Mouse (Mus musculus) liver, adult 2 months (tissue): ENCODE data around the gene Lrriq4. TPM values are rescaled to one million over a fixed set of nuclear protein-coding genes. Genes with fewer than 3 reads are reported as not detected.

ENCODE experiments used
- DNase-seq: peaks from one replicate; pipeline ENCODE4 v3.0.0-alpha.2; 2011; ENCODE audit warnings: low read depth, low spot score; ENCODE audit errors: extremely low read depth
- H3K27ac ChIP-seq: fragments of 200-500 bp; replicated peaks from 2 replicates; pipeline ENCODE4 v1.5.1; 2012; ENCODE audit warnings: low read depth, mild to moderate bottlenecking, control low read depth, inconsistent platforms, low read length; ENCODE audit not compliant: insufficient read depth
- H3K27me3 ChIP-seq: fragments of 200-500 bp; 2 replicates; pipeline ENCODE4 v1.6.1; 2012; ENCODE audit warnings: mild to moderate bottlenecking, moderate library complexity, low read length, inconsistent platforms; ENCODE audit not compliant: control insufficient read depth, insufficient read depth
- H3K36me3 ChIP-seq: fragments of 200-500 bp; 2 replicates; pipeline ENCODE4 v1.6.1; 2012; ENCODE audit warnings: low read length, inconsistent platforms; ENCODE audit not compliant: control insufficient read depth, insufficient read depth
- H3K4me1 ChIP-seq: fragments of 200-500 bp; 2 replicates; pipeline ENCODE4 v1.6.1; 2011; ENCODE audit warnings: low read length; ENCODE audit not compliant: control insufficient read depth, insufficient read depth
- H3K4me3 ChIP-seq: fragments of 200-500 bp; 2 replicates; pipeline ENCODE4 v1.5.1; 2011; ENCODE audit warnings: low read depth, mild to moderate bottlenecking, control low read depth, low read length, moderate library complexity; ENCODE audit not compliant: insufficient read depth
- H3K79me2 ChIP-seq: fragments of 200-500 bp; 2 replicates; pipeline ENCODE4 v1.6.1; 2012; ENCODE audit warnings: inconsistent platforms, mild to moderate bottlenecking, low read length, moderate library complexity; ENCODE audit not compliant: control insufficient read depth, insufficient read depth
- H3K9ac ChIP-seq: fragments of 200-500 bp; 2 replicates; pipeline ENCODE4 v1.6.1; 2012; ENCODE audit warnings: low read depth, mild to moderate bottlenecking, control low read depth, inconsistent platforms, low read length
- CTCF ChIP-seq: fragments of 200-500 bp; IDR thresholded peaks from 2 replicates; pipeline ENCODE4 v1.5.1; 2011; ENCODE audit warnings: low read depth, low read length, control low read depth
- POLR2A ChIP-seq: fragments of 200-500 bp; IDR thresholded peaks from 2 replicates; pipeline ENCODE4 v1.6.1; 2011; ENCODE audit warnings: low read length, control low read depth; ENCODE audit not compliant: insufficient read depth; ENCODE audit errors: extremely low read depth
- WGBS: fragments of 180-500 bp; shearing (Covaris S2); methylation state at CpG from one replicate; pipeline ENCODE4 v1.1.7; 2018; 5-methylcytosine and 5-hydroxymethylcytosine counted together
- polyA plus RNA-seq: library from polyadenylated mRNA; depleted of rRNA; stranded (reverse); fragments of >200 nt; gene quantifications from 2 replicates; pipeline ENCODE4 v1.2.3, GENCODE M21; 2012
- total RNA-seq: library from RNA; depleted of rRNA; stranded (reverse); fragments of >200 nt; gene quantifications from 2 replicates; pipeline ENCODE4 v1.2.3, GENCODE M21; 2014

Lrriq4 gene
- total and polyA plus RNA-seq, 2 experiments = not detected

- no peak within 1 kb of the TSS for H3K9ac ChIP-seq
- no peaks in the 10 kb centered on the region for H3K79me2 ChIP-seq
- TF ChIP-seq CTCF (no peak), POLR2A (no peak)
- no peaks in the 10 kb centered on the region for H3K36me3 ChIP-seq
- DNase-seq = no peak
- peaks cover 17% of the 10 kb centered on the region; the same call in 1 of the 2 replicates for H3K27me3 ChIP-seq
- 13% methylated on average over 25 of the region's 25 CpGs for WGBS
- no peak within 1 kb of the TSS for H3K4me3 ChIP-seq
- H3K4me1 ChIP-seq = peaks cover 2% of the 10 kb centered on the region; the same call in 1 of the 2 replicates
- H3K27ac ChIP-seq = no peak within 1 kb of the TSS
Observed at GRCm38 (mm10) chr3:30647440-30648090, 3.3 kb downstream of the Lrriq4 start, which contains the start of gene Lrrc34. Lrrc34 (minus strand) TSS chr3:30647869.

GRCm38 (mm10) chr3:30648466-30648865 is 4.2 kb downstream of the Lrriq4 start:
- peaks cover 17% of the 10 kb centered on the region; the same call in 1 of the 2 replicates for H3K27me3 ChIP-seq
- 92% methylated on average over 2 of the region's 2 CpGs for WGBS

GRCm38 (mm10) chr3:30650062-30650841 is 5.9 kb downstream of the Lrriq4 start:
- peaks cover 17% of the 10 kb centered on the region; the same call in 1 of the 2 replicates for H3K27me3 ChIP-seq

More at GRCm38 (mm10) chr3:30648466-30648865, 4.2 kb downstream of the Lrriq4 start:
- no peaks in the 10 kb centered on the region for H3K36me3 ChIP-seq
- peaks cover 2% of the 10 kb centered on the region; the same call in 1 of the 2 replicates for H3K4me1 ChIP-seq
- DNase-seq = no peak
- no peak overlapping the region for H3K27ac ChIP-seq
- TF ChIP-seq POLR2A (no peak), CTCF (no peak)
- H3K4me3 ChIP-seq = no peak overlapping the region
- no peaks in the 10 kb centered on the region for H3K79me2 ChIP-seq
- no peak overlapping the region for H3K9ac ChIP-seq

GRCm38 (mm10) chr3:30655937-30656336 is 11.6 kb downstream of the Lrriq4 start:
- no peaks in the 10 kb centered on the region for H3K36me3 ChIP-seq
- H3K79me2 ChIP-seq = no peaks in the 10 kb centered on the region
- no peaks in the 10 kb centered on the region for H3K4me1 ChIP-seq
- no peak overlapping the region for H3K27ac ChIP-seq
- no peak overlapping the region for H3K9ac ChIP-seq
- H3K27me3 ChIP-seq = 0 out of 2 replicates have a peak, but pooled peaks cover 6% of the 10 kb centered on the region
- WGBS = 54% methylated on average over 5 of the region's 5 CpGs
- TF ChIP-seq CTCF (no peak), POLR2A (no peak)
- no peak overlapping the region for H3K4me3 ChIP-seq
- DNase-seq = no peak

More at GRCm38 (mm10) chr3:30650062-30650841, 5.9 kb downstream of the Lrriq4 start:
- TF ChIP-seq CTCF = no peak
- TF ChIP-seq POLR2A = no peak
- 1% methylated on average over 41 of the region's 41 CpGs for WGBS
- H3K4me3 ChIP-seq = no peak overlapping the region
- no peak for DNase-seq
- no peaks in the 10 kb centered on the region for H3K79me2 ChIP-seq
- peaks cover 2% of the 10 kb centered on the region; the same call in 1 of the 2 replicates for H3K4me1 ChIP-seq
- no peak overlapping the region for H3K27ac ChIP-seq
- no peak overlapping the region for H3K9ac ChIP-seq
- no peaks in the 10 kb centered on the region for H3K36me3 ChIP-seq

GRCm38 (mm10) chr3:30658486-30658885 is 14.2 kb downstream of the Lrriq4 start:
- Histone ChIP-seq H3K79me2 (no peaks in the 10 kb centered on the region), H3K9ac (no peak overlapping the region), H3K4me3 (no peak overlapping the region), H3K36me3 (no peaks in the 10 kb centered on the region), H3K27ac (no peak overlapping the region), H3K27me3 (no peaks in the 10 kb centered on the region), H3K4me1 (no peaks in the 10 kb centered on the region)
- no peak for DNase-seq
- 84% methylated on average over 9 of the region's 9 CpGs for WGBS
- TF ChIP-seq CTCF = no peak

- Histone ChIP-seq H3K4me1 (no peaks in the 10 kb centered on the region), H3K27me3 (no peaks in the 10 kb centered on the region), H3K4me3 (no peak overlapping the region), H3K79me2 (no peaks in the 10 kb centered on the region), H3K36me3 (no peaks in the 10 kb centered on the region), H3K27ac (no peak overlapping the region), H3K9ac (no peak overlapping the region)
- no peak for TF ChIP-seq POLR2A
- no peak for TF ChIP-seq CTCF
- no peak for DNase-seq
- WGBS = 58% methylated on average over 6 of the region's 6 CpGs
Observed at GRCm38 (mm10) chr3:30683190-30683589, 38.9 kb downstream of the Lrriq4 start.
